Mouse (Mus musculus): ENCODE measurements around the gene Dtx3. TPM values are rescaled to one million over a fixed set of nuclear protein-coding genes. Genes with fewer than 3 reads are reported as not detected.
"Not testable (repeated sequence)": the region's sequence is repeated elsewhere in the genome, so short reads cannot be mapped to it uniquely, and the experiment has no call there.

The Dtx3 gene
- polyA plus RNA-seq, 1 experiment from 2014 or later, result 82.6 TPM

DNA sequence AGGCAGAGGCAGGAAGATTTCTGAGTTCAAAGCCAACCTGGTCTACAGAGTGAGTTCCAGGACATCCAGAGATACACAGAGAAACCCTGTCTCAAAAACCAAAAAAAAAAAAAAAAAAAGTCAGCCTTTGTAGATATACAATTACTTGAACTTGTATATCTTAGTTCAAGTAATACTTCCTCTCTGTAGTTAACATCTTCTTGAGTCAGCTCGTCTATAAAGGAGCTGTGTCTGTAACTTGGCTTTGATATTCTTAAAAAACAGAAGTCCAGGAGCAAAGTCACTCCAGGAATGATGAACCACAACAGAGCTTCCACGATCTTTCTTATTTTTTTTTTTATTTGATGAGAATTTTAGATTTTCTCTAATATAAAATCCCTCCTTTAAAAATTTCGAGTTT lies 34.8 kb downstream of the Dtx3 start:
- H3K4me1 ChIP-seq, result peaks cover 12% of the 10 kb centered on the region
- no peaks in the 10 kb centered on the region for H3K9me3 ChIP-seq
- H3K27me3 ChIP-seq, result peaks cover 27% of the 10 kb centered on the region
- no peak for ATAC-seq (ENCODE audit: borderline replicate concordance, extremely low read depth, low FRiP score, low TSS enrichment)
- H3K4me3 ChIP-seq, result no peak overlapping the region
- no peaks in the 10 kb centered on the region for H3K36me3 ChIP-seq
- no peak overlapping the region for H3K9ac ChIP-seq
- H3K4me2 ChIP-seq, result no peak overlapping the region
- 58% methylated on average over 3 of the region's 3 CpGs for WGBS
- no peak overlapping the region for H3K27ac ChIP-seq

DNA sequence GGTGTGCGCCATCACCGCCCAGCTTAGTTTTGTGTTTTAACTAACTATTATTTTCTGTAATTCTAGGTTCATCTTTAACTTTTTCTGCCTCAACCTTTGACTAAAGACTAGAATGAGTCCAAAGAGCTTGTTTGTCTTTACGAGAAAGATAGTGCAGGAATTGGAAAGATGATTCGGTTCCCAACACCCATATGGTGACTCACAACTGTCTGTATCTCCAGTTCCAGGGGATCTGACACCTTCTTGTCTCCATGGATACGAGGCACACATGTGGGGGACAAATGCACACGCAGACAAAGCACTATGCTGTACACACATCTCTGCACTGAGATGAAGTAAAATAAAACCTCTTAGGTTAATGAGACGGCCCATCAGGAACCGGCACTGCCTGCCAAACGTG lies 35.4 kb downstream of the Dtx3 start:
- 77% methylated on average over 9 of the region's 9 CpGs for WGBS
- ATAC-seq (ENCODE audit: borderline replicate concordance, extremely low read depth, low FRiP score, low TSS enrichment), result no peak
- H3K9me3 ChIP-seq, result no peaks in the 10 kb centered on the region

DNA sequence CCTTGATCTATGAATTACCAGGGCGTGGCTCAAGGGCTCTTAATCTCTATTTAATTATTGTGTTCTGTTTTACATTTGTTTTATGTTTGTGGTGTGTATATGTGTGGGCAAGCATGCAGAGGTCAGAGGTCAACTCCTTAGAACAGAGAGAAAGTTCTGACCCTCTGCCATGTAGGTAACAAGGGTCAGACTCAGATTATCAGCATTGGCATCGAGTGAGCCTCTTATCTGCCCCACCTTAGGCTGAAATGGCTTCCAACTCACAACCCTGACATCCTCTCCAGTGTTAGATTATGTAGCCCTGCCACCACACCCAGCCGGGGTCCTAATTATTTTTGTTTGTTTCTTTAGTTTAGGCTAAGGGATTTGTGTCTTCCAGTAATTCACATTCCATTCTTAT lies 37.1 kb downstream of the Dtx3 start:
- Histone ChIP-seq H3K4me2 (no peak overlapping the region), H3K4me3 (no peak overlapping the region)

More for the DNA sequence above, 35.4 kb downstream of the Dtx3 start:
- Histone ChIP-seq H3K27me3 (peaks cover 21% of the 10 kb centered on the region), H3K4me1 (peaks cover 6% of the 10 kb centered on the region), H3K4me2 (no peak overlapping the region), H3K27ac (no peak overlapping the region), H3K36me3 (no peaks in the 10 kb centered on the region), H3K4me3 (no peak overlapping the region), H3K9ac (no peak overlapping the region)

DNA sequence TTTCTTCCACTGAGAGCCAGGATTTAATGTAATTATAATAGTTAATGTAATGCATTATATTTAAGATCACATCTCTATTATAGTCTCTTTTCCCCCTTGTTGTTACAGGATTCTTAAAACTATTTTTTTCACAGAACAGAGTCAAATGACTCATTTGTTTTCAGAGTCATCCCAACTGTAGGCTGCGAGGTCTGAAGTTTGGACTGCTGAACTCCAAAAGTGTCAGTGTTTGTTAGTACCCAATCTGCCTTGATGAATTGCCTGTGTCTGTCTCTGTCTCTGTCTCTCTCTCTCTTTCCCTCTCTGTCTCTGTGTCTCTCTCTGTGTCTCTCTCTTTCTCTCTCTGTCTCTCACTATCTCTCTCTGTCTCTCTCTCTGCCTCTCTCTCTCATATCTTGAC lies 39.0 kb downstream of the Dtx3 start:
- ATAC-seq (ENCODE audit: borderline replicate concordance, extremely low read depth, low FRiP score, low TSS enrichment), result no peak
- WGBS, result 59% methylated on average over 1 of the region's 1 CpGs
- Histone ChIP-seq H3K27me3 (no peaks in the 10 kb centered on the region), H3K4me1 (no peaks in the 10 kb centered on the region), H3K4me3 (no peak overlapping the region), H3K9ac (no peak overlapping the region), H3K4me2 (no peak overlapping the region), H3K9me3 (no peaks in the 10 kb centered on the region), H3K36me3 (no peaks in the 10 kb centered on the region), H3K27ac (no peak overlapping the region)

More for the DNA sequence above, 37.1 kb downstream of the Dtx3 start:
- Histone ChIP-seq H3K9ac (no peak overlapping the region), H3K36me3 (no peaks in the 10 kb centered on the region), H3K27me3 (peaks cover 8% of the 10 kb centered on the region), H3K4me1 (no peaks in the 10 kb centered on the region), H3K27ac (no peak overlapping the region), H3K9me3 (no peaks in the 10 kb centered on the region)
- no peak for ATAC-seq (ENCODE audit: borderline replicate concordance, extremely low read depth, low FRiP score, low TSS enrichment)
- 52% methylated on average over 3 of the region's 3 CpGs for whole genome bisulfite sequencing

DNA sequence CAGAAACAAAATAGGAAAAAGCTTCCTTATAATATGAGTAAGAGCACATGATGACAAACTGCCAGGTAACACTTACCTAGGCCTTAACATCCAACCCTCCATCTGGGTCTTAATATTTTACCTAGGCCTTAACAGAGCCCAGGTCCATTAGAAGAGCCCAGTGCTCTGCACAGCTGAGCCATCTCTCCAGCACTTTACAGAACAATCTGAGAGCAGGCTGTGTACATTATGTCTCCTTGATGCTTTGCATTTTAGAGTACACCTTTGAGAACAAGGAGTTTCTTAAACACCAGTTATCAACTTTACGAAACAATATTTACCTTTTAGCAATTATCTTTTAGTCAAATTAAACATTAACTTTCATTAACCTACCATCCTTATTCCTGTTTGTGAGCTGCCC lies 39.4 kb downstream of the Dtx3 start:
- Histone ChIP-seq H3K36me3 (no peaks in the 10 kb centered on the region), H3K9ac (no peak overlapping the region), H3K9me3 (no peaks in the 10 kb centered on the region), H3K27ac (no peak overlapping the region), H3K4me1 (no peaks in the 10 kb centered on the region), H3K4me2 (no peak overlapping the region), H3K27me3 (no peaks in the 10 kb centered on the region), H3K4me3 (no peak overlapping the region)
- ATAC-seq (ENCODE audit: borderline replicate concordance, extremely low read depth, low FRiP score, low TSS enrichment), result no peak
- 38% methylated on average over 1 of the region's 1 CpGs for WGBS

DNA sequence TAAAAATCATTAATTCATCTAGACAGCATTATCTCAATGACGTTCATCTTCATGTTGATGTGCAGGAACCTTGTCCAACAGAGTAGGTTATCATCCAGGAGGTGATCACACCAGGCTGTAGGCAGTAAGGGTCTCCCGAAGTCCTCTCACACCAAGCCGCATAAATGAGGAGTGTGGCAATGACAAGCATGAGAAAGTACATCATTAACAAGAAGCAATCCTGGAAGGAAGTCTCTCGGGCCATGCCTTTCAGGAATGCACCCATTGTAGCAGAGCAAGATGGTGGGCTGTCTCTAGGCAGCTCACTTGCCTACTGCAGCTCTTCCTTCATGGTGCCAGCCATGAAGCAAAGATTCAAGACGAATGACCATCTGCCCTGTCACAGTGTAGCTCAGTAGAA lies 40.9 kb downstream of the Dtx3 start:
- Histone ChIP-seq H3K4me2 (no peak overlapping the region), H3K36me3 (no peaks in the 10 kb centered on the region), H3K27ac (no peak overlapping the region), H3K4me1 (no peaks in the 10 kb centered on the region), H3K9ac (no peak overlapping the region), H3K27me3 (no peaks in the 10 kb centered on the region), H3K9me3 (no peaks in the 10 kb centered on the region), H3K4me3 (no peak overlapping the region)
- ATAC-seq (ENCODE audit: borderline replicate concordance, extremely low read depth, low FRiP score, low TSS enrichment), result no peak
- WGBS, result 83% methylated on average over 5 of the region's 5 CpGs

DNA sequence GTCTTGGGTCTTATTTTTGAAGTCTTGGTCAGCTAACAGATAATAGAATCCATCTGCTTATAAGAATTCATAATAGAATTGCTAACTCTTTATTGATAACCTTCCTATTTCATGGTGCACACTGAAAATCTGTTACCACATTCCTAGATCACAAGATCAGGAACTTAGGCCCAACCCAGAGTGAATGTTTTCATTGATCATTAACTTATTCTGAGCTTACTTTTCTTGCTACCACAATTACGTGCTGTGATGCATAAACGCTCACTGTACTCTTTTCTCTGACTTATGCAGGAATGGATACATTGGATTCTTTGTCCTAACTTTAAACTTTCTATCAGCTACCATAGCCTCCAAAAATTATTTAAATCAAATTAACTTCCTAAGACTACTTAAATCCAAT lies 41.3 kb downstream of the Dtx3 start:
- Histone ChIP-seq H3K4me1 (no peaks in the 10 kb centered on the region), H3K4me2 (no peak overlapping the region), H3K27ac (no peak overlapping the region), H3K27me3 (no peaks in the 10 kb centered on the region), H3K9me3 (no peaks in the 10 kb centered on the region), H3K9ac (no peak overlapping the region), H3K4me3 (no peak overlapping the region), H3K36me3 (no peaks in the 10 kb centered on the region)
- ATAC-seq (ENCODE audit: borderline replicate concordance, extremely low read depth, low FRiP score, low TSS enrichment), result no peak
- 90% methylated on average over 2 of the region's 2 CpGs for WGBS

DNA sequence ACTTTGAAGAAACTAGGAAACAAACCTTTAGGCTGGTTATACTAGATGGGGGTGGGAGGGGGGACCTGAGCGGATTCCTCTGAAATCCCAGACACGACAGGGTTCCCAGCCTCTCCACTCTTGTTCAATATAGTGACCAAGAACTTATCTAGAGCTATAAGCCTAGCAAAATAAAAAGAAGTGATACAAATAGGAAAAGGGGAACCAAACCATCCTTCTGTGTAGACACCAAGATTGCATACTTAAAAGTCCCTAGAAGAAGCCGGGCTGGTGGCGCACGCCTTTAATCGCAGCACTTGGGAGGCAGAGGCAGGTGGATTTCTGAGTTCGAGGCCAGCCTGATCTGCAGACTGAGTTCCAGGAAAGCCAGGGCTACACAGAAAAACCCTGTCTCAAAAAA lies 42.2 kb downstream of the Dtx3 start:
- no peaks in the 10 kb centered on the region for H3K4me1 ChIP-seq

DNA sequence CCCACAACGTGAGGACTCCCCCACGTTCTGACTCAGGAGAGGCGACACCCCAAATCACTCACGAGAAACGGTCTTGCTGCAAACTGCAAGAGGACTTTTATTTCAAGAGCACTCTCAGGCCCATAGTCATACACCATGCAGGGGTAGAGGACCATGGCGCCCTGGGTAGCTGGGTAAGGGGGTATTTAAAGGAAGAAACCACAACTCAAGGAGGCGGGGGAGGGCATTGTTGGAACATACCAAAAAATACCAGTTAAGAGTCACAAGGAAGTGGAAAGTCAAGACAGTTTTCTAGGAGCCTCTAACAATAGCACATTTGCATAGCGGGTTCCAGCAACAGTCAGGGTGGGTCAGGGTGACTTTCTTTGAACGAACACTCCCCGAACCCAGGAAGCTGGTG lies 43.0 kb downstream of the Dtx3 start:
- H3K4me3 ChIP-seq; H3K9me3 ChIP-seq; H3K36me3 ChIP-seq; H3K4me2 ChIP-seq; H3K27me3 ChIP-seq; H3K4me1 ChIP-seq; H3K27ac ChIP-seq; ATAC-seq (ENCODE audit: borderline replicate concordance, extremely low read depth, low FRiP score, low TSS enrichment); H3K9ac ChIP-seq: not testable (repeated sequence)
- 88% methylated on average over 10 of the region's 10 CpGs for WGBS

More for the DNA sequence above, 42.2 kb downstream of the Dtx3 start:
- Histone ChIP-seq H3K27ac (no peak overlapping the region), H3K9ac (no peak overlapping the region), H3K9me3 (no peaks in the 10 kb centered on the region), H3K36me3 (no peaks in the 10 kb centered on the region), H3K27me3 (no peaks in the 10 kb centered on the region), H3K4me2 (no peak overlapping the region), H3K4me3 (no peak overlapping the region)
- 94% methylated on average over 7 of the region's 7 CpGs for WGBS
- no peak for ATAC-seq (ENCODE audit: borderline replicate concordance, extremely low read depth, low FRiP score, low TSS enrichment)

DNA sequence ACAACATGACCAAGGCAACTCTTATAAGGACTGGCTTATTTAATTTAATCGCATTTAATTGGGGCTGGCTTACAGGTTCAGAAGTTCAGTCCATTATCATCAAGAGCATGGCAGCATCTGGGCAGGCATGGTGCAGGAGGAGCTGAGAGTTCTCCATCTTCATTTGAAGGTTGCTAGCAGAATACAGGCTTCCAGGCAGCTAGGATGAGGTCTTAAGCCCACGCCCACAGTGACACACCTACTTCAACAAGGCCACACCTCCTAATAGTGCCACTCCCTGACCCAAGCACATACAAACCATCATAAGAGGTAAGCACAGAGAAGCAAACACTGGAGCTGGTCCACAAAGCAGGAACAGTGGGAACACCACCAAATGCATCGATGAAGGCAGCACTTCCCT lies 44.3 kb downstream of the Dtx3 start:
- WGBS, result 81% methylated on average over 3 of the region's 3 CpGs
- not testable (repeated sequence) for H3K9me3 ChIP-seq; H3K4me2 ChIP-seq; H3K4me3 ChIP-seq; H3K4me1 ChIP-seq; ATAC-seq (ENCODE audit: borderline replicate concordance, extremely low read depth, low FRiP score, low TSS enrichment); H3K36me3 ChIP-seq; H3K9ac ChIP-seq; H3K27me3 ChIP-seq; H3K27ac ChIP-seq

DNA sequence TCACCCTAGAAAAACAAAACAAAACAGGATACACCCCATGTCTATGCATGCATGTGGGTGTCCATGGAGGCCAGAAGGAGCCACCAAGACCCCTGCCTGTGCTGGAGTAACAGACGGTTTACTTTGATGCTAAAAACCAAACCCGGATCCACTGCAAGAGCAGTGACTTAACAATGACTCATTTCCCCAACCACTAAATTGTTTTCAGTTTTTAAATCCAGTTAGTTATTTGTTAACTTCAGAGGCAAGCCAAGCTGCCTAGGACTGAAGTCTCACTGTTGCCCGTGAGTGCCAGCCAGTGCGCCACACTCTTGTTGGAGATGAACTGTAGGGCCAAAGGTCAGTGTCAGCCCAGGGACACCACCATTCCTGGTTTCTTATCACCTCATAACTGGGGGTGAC lies 45.1 kb downstream of the Dtx3 start:
- 62% methylated on average over 4 of the region's 4 CpGs for WGBS
- H3K4me3 ChIP-seq, result no peak overlapping the region
- no peak for ATAC-seq (ENCODE audit: borderline replicate concordance, extremely low read depth, low FRiP score, low TSS enrichment)

DNA sequence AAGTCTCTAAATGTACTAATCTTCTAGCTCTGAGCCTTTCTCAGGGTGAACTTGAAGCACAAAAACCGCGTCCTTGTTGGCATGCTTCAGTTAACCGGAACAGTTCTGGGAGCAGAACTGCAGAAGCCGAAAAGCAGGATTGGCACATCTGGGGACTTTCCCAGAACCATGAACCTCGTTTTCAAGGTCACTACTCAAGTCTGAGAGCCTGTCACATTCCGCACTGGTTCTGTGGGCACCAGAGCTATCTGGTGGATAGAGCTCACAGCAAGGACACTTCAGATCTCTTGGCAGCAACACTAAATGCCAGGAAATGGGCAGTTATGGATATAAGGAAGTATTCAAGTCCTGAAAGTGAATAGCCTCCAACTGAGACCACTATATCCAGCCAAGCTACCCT lies 48.4 kb downstream of the Dtx3 start:
- Histone ChIP-seq H3K4me1 (no peaks in the 10 kb centered on the region), H3K27ac (no peak overlapping the region), H3K36me3 (no peaks in the 10 kb centered on the region), H3K4me3 (no peak overlapping the region), H3K9ac (no peak overlapping the region), H3K27me3 (no peaks in the 10 kb centered on the region), H3K9me3 (no peaks in the 10 kb centered on the region), H3K4me2 (no peak overlapping the region)
- no peak for ATAC-seq (ENCODE audit: borderline replicate concordance, extremely low read depth, low FRiP score, low TSS enrichment)
- 74% methylated on average over 6 of the region's 6 CpGs for WGBS

More for the DNA sequence above, 45.1 kb downstream of the Dtx3 start:
- no peak overlapping the region for H3K4me2 ChIP-seq
- no peak overlapping the region for H3K9ac ChIP-seq
- no peaks in the 10 kb centered on the region for H3K27me3 ChIP-seq
- H3K36me3 ChIP-seq, result no peaks in the 10 kb centered on the region
- no peak overlapping the region for H3K27ac ChIP-seq
- H3K4me1 ChIP-seq, result no peaks in the 10 kb centered on the region
- H3K9me3 ChIP-seq, result no peaks in the 10 kb centered on the region

DNA sequence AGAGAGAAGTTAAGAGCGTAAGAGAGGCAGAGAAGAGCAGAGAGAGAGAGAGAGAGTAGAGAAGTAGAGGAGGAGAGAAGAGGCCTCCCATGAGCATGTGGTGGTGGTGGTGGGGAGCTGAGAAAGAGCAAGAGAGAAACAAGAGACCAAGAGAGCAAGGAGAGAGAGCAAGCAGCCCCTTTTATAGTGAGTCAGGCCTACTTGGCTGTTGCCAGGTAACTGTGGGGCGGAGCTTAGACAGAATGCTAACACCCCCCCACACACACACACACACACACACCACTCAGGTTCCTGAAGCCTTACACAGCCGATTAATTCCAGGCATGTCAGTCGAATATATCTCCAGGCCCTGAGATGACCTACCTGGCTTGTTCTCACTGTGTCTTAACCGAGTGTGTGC lies 50.2 kb downstream of the Dtx3 start:
- H3K27ac ChIP-seq, result no peak overlapping the region
- no peak overlapping the region for H3K9ac ChIP-seq
- 63% methylated on average over 5 of the region's 5 CpGs for WGBS
- no peaks in the 10 kb centered on the region for H3K36me3 ChIP-seq
- H3K4me2 ChIP-seq, result no peak overlapping the region
- no peak overlapping the region for H3K4me3 ChIP-seq
- H3K4me1 ChIP-seq, result no peaks in the 10 kb centered on the region
- ATAC-seq (ENCODE audit: borderline replicate concordance, extremely low read depth, low FRiP score, low TSS enrichment), result no peak
- H3K27me3 ChIP-seq, result no peaks in the 10 kb centered on the region
- no peaks in the 10 kb centered on the region for H3K9me3 ChIP-seq
